Mouse (Mus musculus): ENCODE results near the gene Fktn.

The Fktn gene

DNA sequence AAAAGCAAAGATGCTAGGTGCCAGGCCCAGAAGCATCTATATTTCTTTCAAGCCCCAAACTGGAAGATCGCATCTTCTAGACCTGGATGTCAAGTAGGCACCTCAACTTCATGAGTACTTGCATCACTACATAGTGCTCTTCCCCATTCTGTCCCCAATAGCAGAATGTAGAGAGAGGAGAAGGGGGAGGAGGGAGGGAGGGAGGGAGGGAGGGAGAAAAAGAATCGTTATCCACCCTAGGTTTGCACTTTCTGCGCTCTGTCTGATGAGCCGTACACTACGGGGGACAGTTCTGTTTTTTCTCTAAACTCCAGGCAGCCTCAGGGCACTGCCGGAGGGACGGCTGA lies at the start of gene Fktn:
Gene Fktn (plus strand): TSS at position 295 of the 347 bp plus-strand sequence.
- WGBS = 9% methylated on average over 7 of the region's 7 CpGs

DNA sequence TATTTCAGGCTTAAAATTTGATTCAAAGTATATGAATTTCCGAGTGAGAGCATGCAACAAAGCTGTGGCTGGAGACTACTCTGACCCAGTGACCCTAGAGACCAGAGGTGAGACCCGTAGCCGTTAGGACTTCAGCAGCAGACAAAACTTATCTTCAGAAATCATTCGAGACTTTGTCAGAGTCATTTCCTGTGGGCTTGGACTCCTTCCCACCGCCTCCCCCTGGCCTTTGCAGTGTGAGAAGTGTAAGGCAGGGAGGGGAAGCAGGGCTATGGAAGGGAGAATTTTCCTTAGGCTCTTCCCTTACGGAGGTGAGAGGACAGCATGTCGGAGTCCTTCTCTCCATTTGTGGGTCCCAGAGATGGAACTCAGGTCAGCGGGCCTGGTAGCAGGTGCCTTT lies 31.7 kb upstream of the Fktn start:
- WGBS = 84% methylated on average over 8 of the region's 8 CpGs

GRCm38 (mm10) chr4:53688965-53689364 lies 24.8 kb upstream of the Fktn start:
- 87% methylated on average over 4 of the region's 4 CpGs for WGBS

DNA sequence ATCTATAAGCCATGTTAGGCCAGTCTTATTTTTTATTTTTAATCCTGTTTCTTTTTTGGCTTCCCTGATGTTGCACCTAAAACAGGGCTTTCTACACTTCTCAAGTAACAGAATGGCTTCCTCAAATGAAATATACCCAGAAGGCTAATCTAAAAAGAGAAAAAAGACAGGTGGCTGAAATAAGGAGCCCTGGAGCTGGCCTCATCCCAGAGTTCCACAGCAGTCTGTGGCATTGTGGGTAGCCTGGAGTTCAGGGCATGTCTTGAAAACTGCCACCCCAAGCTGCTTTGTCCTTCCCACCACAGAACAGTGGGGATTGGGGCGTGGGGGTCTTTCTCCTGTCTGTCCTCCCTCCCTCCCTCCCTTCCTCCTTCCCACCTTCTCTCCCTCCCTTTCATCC lies 22.4 kb upstream of the Fktn start:
- 53% methylated on average over 1 of the region's 1 CpGs for WGBS

GRCm38 (mm10) chr4:53710021-53710420 lies 3.8 kb upstream of the Fktn start:
- 94% methylated on average over 2 of the region's 2 CpGs for WGBS

- 82% methylated on average over 6 of the region's 6 CpGs for WGBS
Observed at GRCm38 (mm10) chr4:53710555-53711328, 3.1 kb upstream of the Fktn start.

GRCm38 (mm10) chr4:53714051-53714814 lies 435 bp downstream of the Fktn start:
- 12% methylated on average over 58 of the region's 58 CpGs for WGBS

- WGBS = 77% methylated on average over 4 of the region's 4 CpGs
Observed at GRCm38 (mm10) chr4:53717546-53717945, 3.7 kb downstream of the Fktn start.

DNA sequence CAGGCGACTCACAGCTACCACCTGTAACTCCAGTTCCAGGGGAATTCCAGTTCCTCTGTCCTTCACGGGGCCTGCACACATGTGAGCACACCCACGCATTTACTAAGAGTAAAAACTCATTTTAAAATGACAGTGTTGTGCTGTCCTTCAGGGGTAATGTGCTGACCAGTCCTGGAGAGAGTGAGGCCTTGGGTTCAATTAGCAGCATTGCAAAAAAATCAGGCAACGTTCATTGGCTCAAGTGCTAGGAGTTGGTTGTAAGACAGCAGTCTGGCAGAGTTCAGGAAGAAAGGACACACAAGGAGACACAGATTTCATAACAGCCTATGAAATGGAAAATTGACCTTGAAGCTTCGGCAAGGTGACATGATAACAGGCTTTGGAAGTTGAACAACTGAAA lies 4.5 kb downstream of the Fktn start:
- WGBS = 75% methylated on average over 5 of the region's 5 CpGs

- WGBS = 39% methylated on average over 4 of the region's 4 CpGs
Observed at GRCm38 (mm10) chr4:53722506-53722905, 8.7 kb downstream of the Fktn start.

DNA sequence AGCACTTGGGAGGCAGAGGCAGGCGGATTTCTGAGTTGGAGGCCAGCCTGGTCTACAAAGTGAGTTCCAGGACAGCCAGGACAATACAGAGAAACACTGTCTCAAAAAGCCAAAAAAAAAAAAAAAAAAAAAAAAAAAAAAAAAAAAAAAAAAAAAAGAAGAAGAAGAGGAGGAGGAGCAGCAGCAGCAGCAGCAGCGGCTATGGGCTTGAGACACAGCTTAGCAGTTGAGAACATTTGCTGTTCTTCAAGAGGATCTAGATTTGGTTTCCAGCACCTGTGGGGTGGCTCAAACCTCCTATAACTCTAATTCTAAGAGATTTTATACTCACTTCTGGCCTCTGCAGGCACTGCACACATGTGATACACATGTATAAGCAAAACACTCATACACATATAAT lies 12.3 kb downstream of the Fktn start:
- 87% methylated on average over 2 of the region's 2 CpGs for WGBS

- 93% methylated on average over 1 of the region's 1 CpGs for WGBS
Observed at GRCm38 (mm10) chr4:53728121-53728520, 14.3 kb downstream of the Fktn start.

GRCm38 (mm10) chr4:53738956-53739616 lies 25.3 kb downstream of the Fktn start:
- WGBS = 19% methylated on average over 6 of the region's 6 CpGs

- 45% methylated on average over 16 of the region's 16 CpGs for WGBS
Observed at GRCm38 (mm10) chr4:53750391-53751120, 36.8 kb downstream of the Fktn start.

DNA sequence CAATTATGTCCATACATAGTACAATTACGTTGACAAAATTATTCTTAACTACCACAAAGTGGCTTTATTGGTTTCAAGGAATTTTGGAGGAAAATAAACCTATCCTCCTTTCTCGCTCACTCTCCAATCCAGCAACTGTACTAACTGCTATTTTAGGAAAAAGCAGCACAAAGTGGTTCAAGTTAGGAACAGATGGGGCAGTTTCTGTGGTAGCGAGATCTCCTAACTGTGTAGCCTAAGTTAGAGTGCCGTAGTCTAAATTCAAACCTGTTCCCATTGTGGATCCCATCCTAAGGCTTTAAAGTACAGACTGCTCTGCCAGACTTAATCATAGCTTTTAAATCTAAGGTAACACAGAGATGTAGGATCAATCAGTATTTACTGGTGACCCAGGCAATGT lies 45.0 kb downstream of the Fktn start:
- 50% methylated on average over 4 of the region's 4 CpGs for WGBS

DNA sequence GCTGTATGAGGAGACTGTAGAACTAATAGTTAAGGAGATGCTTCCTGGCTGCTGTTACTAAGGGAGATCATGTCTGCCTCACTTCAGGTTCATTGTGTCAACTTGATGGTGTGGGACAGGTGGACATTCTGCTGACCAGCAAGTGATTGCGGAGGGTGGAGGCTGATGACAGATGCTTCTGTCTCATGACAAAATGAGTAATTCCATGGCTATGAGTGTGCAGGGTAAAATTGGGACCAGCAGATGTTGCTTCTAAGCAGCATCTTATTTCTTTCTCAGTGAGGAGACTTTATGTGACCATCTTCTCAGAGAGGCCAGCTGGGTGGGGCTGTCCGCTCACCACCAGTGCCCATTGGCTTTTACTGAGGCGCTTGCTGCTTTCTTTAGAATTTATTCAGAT lies 45.9 kb downstream of the Fktn start:
- WGBS = 83% methylated on average over 3 of the region's 3 CpGs

- 82% methylated on average over 3 of the region's 3 CpGs for WGBS
Observed at GRCm38 (mm10) chr4:53762501-53762900, 48.7 kb downstream of the Fktn start.

DNA sequence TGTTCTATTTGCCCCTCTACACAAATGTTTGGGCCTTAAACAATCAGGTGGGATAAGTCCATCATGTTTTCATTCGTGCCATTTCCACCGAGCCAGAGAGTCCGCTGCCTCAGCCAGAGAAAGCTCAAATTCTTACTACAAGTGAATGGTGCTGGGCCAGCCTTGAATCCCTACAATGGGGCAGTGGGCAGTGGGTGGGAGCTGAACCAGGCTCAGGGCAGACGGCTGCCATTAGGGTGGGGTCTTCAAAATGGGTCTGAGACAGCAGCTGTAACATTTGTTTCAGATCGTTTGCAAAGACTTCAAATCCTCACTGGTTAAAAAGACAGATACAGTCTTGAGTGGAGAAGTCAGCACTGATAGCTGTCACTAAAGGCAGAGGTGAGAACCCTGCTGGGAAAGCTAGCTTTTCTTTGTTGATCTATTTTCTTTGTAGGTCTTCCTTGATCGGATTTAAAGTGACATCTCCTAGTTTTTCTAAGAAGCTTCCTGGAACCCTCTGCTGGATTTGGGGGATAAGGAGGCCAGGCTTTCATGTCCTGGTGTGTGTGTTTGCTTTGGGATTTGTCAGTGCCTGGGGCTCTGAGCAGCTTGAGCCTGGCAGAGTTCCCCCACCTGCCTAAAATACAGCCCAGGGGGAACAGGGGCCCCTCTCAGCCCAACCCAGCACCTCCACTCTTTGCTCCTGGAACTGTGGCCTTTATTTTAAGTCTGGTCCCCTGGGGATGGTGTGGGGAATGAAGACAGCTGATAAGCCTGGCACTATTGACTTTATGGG lies 57.3 kb downstream of the Fktn start:
- 65% methylated on average over 6 of the region's 6 CpGs for WGBS

GRCm38 (mm10) chr4:53772004-53772403 lies 58.2 kb downstream of the Fktn start:
- WGBS = 86% methylated on average over 5 of the region's 5 CpGs

DNA sequence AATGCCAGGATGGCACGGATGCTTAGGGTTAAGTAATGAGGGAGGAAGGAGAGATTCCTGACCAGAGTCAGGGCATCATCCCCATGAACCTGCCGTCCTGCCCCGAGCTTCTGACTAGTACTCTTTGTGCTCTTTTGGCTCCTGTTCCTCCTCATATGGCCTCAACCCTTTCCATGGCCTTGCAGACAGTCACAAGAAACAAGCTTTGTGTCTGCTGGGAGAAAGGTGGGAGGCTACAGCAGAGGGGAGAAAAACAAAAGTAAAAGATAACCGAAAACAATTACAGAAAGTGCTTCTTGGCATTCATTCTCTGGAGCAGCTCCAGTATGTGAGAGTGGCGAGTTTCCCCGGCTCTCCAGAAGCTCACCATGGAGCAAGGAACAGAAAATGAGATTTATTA lies 60.1 kb downstream of the Fktn start:
- 39% methylated on average over 6 of the region's 6 CpGs for WGBS

DNA sequence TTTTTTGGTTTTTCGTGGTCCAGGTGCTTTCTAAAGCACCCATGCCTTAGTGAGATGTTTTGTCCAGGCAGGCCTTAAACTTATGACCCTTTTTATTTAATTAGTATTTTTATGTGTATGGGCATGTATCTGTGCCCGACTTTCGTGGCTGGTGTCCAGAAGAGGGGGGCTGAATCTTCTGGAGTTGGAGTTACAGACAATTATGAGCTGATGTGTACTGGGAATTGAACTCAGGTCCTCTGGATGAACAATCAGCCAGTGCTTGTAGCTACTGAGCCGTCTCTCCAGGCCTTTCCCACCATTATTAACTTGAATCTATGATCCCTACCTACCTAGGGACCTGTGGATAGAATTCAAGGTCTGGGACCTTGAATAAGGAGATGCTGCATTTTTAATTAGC lies 67.6 kb downstream of the Fktn start:
- 67% methylated on average over 4 of the region's 4 CpGs for WGBS
